Mouse (Mus musculus) heart, embryonic 12.5 days (tissue): Measurements from ENCODE around the gene Col4a6. TPM values are rescaled to one million over a fixed set of nuclear protein-coding genes. Genes with fewer than 3 reads are reported as not detected.

Experiments used
- ATAC-seq: fragments of 200-750 bp; cut with Nextera tagmentation; 2 replicates; pipeline ENCODE4 v1.8.0; 2017; ENCODE audit warnings: moderate TSS enrichment, moderate library complexity; ENCODE audit not compliant: insufficient number of reproducible peaks, low FRiP score
- H3K27ac ChIP-seq: fragments of 300-500 bp; sonication (generic); 2 replicates; pipeline ENCODE4 v1.5.1; 2016; ENCODE audit warnings: mild to moderate bottlenecking, moderate library complexity; ENCODE audit not compliant: poor library complexity, severe bottlenecking
- H3K27me3 ChIP-seq: fragments of 300-500 bp; sonication (generic); replicated peaks from 2 replicates; pipeline ENCODE4 v1.6.1; 2016; ENCODE audit warnings: mild to moderate bottlenecking, moderate library complexity
- H3K36me3 ChIP-seq: fragments of 300-500 bp; sonication (generic); 2 replicates; pipeline ENCODE4 v1.6.1; 2016; ENCODE audit warnings: mild to moderate bottlenecking, moderate library complexity
- H3K4me1 ChIP-seq: fragments of 300-500 bp; sonication (generic); replicated peaks from 2 replicates; pipeline ENCODE4 v1.6.1; 2016; ENCODE audit warnings: mild to moderate bottlenecking
- H3K4me2 ChIP-seq: fragments of 300-500 bp; sonication (generic); 2 replicates; pipeline ENCODE4 v1.6.1; 2016; ENCODE audit warnings: mild to moderate bottlenecking, moderate library complexity
- H3K4me3 ChIP-seq: fragments of 300-500 bp; sonication (generic); 2 replicates; pipeline ENCODE4 v1.5.1; 2016; ENCODE audit warnings: mild to moderate bottlenecking
- H3K9ac ChIP-seq: fragments of 300-500 bp; sonication (generic); 2 replicates; pipeline ENCODE4 v1.6.1; 2016; ENCODE audit warnings: mild to moderate bottlenecking, moderate library complexity
- H3K9me3 ChIP-seq: fragments of 300-500 bp; sonication (generic); replicated peaks from 2 replicates; pipeline ENCODE4 v1.6.1; 2016; ENCODE audit warnings: mild to moderate bottlenecking, moderate library complexity
- WGBS: fragments of 180-500 bp; shearing (Covaris S2); methylation state at CpG from one replicate; pipeline ENCODE4 v1.1.7; 2016; 5-methylcytosine and 5-hydroxymethylcytosine counted together
- polyA plus RNA-seq: library from polyadenylated mRNA; unstranded; fragments of >200 nt; fragmentation: Nextera tagmentation; extraction: Ambion mirVana; gene quantifications from 2 replicates; pipeline ENCODE4 v1.2.1, GENCODE M21; 2016

Col4a6 gene
- polyA plus RNA-seq = 12.8 and 13.3 TPM in 2 replicates

DNA sequence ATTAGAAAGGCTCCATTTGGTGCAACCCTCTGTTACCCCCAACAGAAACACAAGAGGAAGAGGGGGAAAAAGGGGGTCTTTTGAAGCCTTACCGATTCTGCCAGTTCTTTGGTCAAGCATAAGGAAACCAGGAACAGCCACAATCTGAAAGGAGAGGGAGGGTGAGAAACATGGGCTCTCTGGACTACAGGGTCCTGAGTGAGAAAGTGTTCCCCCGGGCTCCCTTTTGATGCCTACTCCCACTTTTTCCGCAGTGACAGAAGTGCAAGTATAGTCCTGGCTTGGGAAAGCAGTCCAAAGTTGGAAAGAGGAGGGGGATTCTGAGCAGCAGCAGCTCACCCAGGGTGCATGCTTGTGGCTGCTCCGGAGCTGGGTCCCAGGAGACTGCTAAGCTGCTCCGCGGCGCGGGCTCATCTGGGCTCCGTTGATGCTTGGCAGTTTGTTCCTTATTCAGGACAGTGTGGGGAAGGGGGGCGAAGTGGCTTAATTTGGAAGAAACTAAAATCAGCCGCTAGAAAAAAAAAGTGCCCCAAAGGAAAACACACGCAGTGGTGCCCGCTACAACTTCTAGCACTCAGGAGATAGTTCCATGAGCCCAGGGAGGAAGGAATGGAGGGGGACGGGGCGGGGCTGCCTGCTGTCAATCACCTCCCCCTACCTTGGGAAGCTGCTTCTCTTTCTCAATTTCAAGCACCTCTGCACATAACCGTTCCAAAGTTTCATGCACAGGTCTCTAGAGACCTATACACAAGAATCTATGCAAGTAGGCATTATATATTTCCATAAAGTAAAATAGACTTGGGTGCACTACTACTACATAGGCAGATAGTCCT lies at the start of gene Col4a6:
Col4a6 (minus strand) TSS at position 607 of the 833 bp plus-strand sequence.
- no peaks in the 10 kb centered on the region for H3K36me3 ChIP-seq
- ATAC-seq = no peak
- H3K4me1 ChIP-seq = no peaks in the 10 kb centered on the region
- 17% methylated on average over 16 of the region's 16 CpGs for WGBS
- H3K27me3 ChIP-seq = no peaks in the 10 kb centered on the region
- no peak within 1 kb of the TSS for H3K27ac ChIP-seq
- H3K9ac ChIP-seq = peak within 1 kb of the TSS; percentile 68
- H3K4me3 ChIP-seq = peak within 1 kb of the TSS; percentile 56
- no peaks in the 10 kb centered on the region for H3K9me3 ChIP-seq
- H3K4me2 ChIP-seq = peak within 1 kb of the TSS; percentile 70

DNA sequence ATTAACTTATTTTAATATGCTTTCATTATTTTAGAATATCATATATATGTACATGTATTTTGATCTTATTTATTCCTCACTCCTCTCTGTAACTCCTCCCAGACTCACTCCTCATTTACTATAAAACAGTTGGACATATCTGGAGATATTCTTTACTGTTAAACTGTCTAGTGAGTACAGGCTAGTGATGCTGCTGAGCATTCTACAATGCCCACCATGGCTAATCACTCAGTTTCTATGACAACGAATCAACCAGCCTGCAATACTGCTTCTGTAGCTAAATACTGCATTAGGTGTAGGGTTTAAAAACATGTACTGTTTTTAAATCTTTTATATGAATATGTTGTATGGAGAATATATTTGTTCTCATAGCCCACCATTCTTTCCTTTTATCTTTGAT lies 29.2 kb upstream of the Col4a6 start:
- ATAC-seq = no peak

DNA sequence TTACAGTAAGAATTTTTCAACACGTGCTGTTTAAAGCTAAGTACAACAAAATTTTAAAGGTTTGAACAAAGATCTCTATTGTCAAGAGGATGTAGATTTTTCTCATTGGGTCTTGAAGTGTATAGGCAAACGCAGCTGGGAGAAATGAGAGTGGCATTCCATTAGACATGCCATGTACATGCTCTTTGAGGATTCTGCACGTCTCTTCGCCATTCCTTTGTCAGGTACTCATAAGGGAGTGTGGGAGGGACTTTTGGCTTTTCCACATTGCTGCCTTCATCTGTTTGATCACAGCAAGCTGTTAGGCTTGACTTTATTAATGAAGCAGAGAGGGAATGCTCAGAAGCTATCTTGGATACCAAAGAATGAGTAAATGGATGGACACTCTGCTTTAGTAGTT lies 20.7 kb upstream of the Col4a6 start:
- H3K27me3 ChIP-seq = no peaks in the 10 kb centered on the region
- WGBS = 67% methylated on average over 4 of the region's 4 CpGs
- no peak for ATAC-seq

More for the DNA sequence above, 29.2 kb upstream of the Col4a6 start:
- Histone ChIP-seq H3K27ac (no peak overlapping the region), H3K4me1 (no peaks in the 10 kb centered on the region), H3K27me3 (no peaks in the 10 kb centered on the region), H3K4me2 (no peak overlapping the region), H3K36me3 (no peaks in the 10 kb centered on the region), H3K9ac (no peak overlapping the region), H3K4me3 (no peak overlapping the region), H3K9me3 (no peaks in the 10 kb centered on the region)
- 80% methylated on average over 1 of the region's 1 CpGs for WGBS

DNA sequence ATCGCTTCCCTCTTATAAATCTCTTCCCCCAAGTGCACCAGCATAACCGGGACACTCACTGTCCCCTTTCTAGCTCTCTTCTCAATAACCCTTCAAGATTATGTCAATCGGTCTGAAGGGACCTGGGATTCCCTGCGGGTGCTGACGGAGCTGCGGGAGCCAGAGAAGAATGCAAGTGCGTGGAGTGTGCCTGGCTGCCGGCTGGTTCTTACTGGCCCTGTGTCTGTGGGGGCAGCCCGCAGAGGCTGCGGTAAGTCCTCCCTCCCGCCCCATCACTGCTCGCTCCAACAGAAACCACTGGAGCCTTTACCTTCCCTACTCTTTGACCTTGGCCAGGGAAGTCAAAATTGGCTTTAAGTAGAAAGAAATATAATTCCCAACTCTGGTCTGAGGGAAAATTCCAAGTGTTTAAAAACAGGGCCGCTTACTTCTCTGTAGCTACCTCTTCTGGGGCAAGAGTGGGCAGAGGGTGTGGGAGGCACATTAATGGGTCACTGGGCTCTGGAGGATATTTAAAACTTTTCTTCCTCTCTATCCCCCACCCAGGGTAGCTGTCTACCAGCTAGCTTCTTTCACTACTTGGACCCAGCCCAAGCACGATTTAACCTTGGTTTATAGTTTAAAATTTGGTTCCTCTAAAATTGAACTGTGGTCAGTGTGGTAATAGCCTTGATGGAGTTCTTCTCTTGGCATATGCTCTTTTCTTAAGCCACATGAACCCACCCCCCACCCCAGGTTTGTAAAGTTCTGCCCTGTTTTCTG lies 1.9 kb upstream of the Col4a6 start:
- Histone ChIP-seq H3K9me3 (no peaks in the 10 kb centered on the region), H3K27me3 (no peaks in the 10 kb centered on the region), H3K4me3 (peak overlapping the region; percentile 56), H3K4me2 (peak overlapping the region; percentile 65), H3K36me3 (no peaks in the 10 kb centered on the region), H3K27ac (peak overlapping the region; percentile 79), H3K4me1 (no peaks in the 10 kb centered on the region), H3K9ac (peak overlapping the region; percentile 68)
- WGBS = 21% methylated on average over 14 of the region's 14 CpGs
- 0 out of 2 replicates have a peak, but pooled peaks have one; percentile 64 for ATAC-seq

More for the DNA sequence above, 20.7 kb upstream of the Col4a6 start:
- H3K4me3 ChIP-seq = no peak overlapping the region
- no peak overlapping the region for H3K27ac ChIP-seq
- H3K4me1 ChIP-seq = no peaks in the 10 kb centered on the region
- H3K4me2 ChIP-seq = no peak overlapping the region
- H3K36me3 ChIP-seq = no peaks in the 10 kb centered on the region
- H3K9me3 ChIP-seq = no peaks in the 10 kb centered on the region
- no peak overlapping the region for H3K9ac ChIP-seq

DNA sequence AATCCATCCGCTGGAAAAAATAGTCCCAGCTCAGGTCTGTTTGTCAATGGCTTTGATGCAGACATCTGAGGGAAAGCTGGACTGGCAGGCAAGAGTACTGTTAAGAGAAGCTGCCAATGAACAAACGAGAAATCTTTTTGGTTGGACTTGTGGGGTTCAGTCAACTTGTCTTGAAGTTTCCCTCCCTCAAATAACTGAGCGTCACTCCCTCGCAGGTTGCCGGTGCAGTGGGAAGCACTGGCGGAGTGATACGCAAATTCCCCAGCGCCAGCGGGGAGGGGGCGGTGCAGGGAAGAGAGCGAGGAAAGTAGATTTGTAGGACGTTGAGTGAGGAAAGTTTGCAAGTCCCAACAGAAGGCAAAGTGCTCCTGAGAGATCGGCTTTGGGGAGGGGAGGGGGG lies 1.2 kb upstream of the Col4a6 start, which contains the start of gene Col4a5:
Col4a5 (plus strand) TSS at position 276 of the 400 bp plus-strand sequence.
- no peaks in the 10 kb centered on the region for H3K36me3 ChIP-seq
- peak within 1 kb of the TSS; percentile 68 for H3K9ac ChIP-seq
- H3K4me2 ChIP-seq = peak within 1 kb of the TSS; percentile 65
- H3K4me3 ChIP-seq = peak within 1 kb of the TSS; percentile 56
- H3K27me3 ChIP-seq = no peaks in the 10 kb centered on the region
- peak within 1 kb of the TSS; percentile 79 for H3K27ac ChIP-seq
- no peaks in the 10 kb centered on the region for H3K9me3 ChIP-seq
- 10% methylated on average over 13 of the region's 13 CpGs for WGBS
- peak; percentile 77 for ATAC-seq
- no peaks in the 10 kb centered on the region for H3K4me1 ChIP-seq

DNA sequence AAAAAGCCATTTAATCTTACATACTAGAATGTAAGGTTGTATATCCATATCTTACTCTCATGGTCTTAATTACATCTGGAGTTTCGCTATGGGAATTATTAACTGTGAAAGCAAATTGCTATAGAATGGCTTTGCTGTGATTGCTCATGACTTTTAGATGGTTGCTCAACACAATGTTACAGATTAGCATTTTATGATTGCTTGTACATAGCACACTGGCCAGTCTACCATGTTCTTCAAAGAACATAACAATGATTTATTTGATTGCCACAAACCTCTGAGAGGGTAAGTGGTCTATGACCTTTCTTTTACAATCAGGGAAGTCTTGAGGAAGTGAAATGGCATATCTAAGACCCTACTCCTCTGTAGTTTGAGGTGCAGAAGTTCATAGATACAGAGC lies 25.9 kb downstream of the Col4a6 start:
- Histone ChIP-seq H3K9ac (no peak overlapping the region), H3K36me3 (no peaks in the 10 kb centered on the region), H3K27me3 (no peaks in the 10 kb centered on the region), H3K4me1 (peaks cover 6% of the 10 kb centered on the region; the same call in 1 of the 2 replicates), H3K9me3 (no peaks in the 10 kb centered on the region), H3K27ac (no peak overlapping the region), H3K4me3 (no peak overlapping the region), H3K4me2 (no peak overlapping the region)
- 73% methylated on average over 1 of the region's 1 CpGs for WGBS
- no peak for ATAC-seq

DNA sequence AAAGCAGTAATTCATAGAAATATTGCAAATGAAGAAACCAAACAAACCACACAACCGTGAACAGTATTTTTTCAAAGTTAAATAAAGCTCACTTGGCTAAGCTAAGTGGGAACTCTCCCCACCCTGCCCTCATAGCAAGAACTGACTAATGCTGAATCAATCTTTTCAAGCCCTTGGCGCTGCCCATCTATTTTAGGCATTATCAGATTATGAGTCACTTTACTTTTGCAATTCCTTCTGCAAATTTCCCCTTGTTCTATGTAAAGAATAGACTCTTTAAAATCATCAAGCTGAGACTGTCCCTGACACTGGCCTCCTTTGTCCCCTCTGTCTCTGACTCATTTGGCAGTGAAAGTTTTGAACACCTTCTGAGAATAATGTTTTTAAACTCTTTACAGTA lies 34.5 kb downstream of the Col4a6 start:
- H3K9ac ChIP-seq = no peak overlapping the region
- no peak overlapping the region for H3K4me3 ChIP-seq
- H3K36me3 ChIP-seq = no peaks in the 10 kb centered on the region
- 0 out of 2 replicates have a peak, but pooled peaks cover 8% of the 10 kb centered on the region for H3K4me1 ChIP-seq
- H3K9me3 ChIP-seq = no peaks in the 10 kb centered on the region
- no peaks in the 10 kb centered on the region for H3K27me3 ChIP-seq
- no peak overlapping the region for H3K27ac ChIP-seq
- 35% methylated on average over 2 of the region's 2 CpGs for WGBS
- H3K4me2 ChIP-seq = no peak overlapping the region
- ATAC-seq = no peak

DNA sequence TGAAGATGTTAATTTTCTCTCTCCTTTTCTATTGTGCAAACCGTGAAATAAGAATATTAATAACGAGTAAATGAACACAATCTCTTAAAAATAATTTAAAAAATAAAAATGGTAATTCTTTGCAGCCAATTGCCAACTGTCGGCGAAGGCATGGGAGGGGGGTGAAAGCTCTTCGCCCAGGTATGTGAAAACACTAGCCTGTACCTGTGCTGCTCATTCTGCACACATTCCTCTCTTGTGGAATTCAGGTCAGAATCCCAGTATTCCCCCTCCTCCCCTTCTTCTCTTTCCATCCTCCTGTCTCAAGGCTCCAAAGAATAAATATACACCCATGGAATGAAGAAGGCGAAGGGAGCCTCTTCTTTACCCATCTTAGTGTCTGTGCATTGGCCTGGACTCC lies 37.1 kb downstream of the Col4a6 start:
- H3K36me3 ChIP-seq = no peaks in the 10 kb centered on the region
- H3K4me2 ChIP-seq = peak overlapping the region; percentile 19; the same call in 1 of the 2 replicates
- H3K27ac ChIP-seq = no peak overlapping the region
- WGBS = 80% methylated on average over 6 of the region's 6 CpGs
- no peaks in the 10 kb centered on the region for H3K27me3 ChIP-seq
- H3K9ac ChIP-seq = no peak overlapping the region
- H3K9me3 ChIP-seq = no peaks in the 10 kb centered on the region
- H3K4me1 ChIP-seq = 0 out of 2 replicates have a peak, but pooled peaks cover 8% of the 10 kb centered on the region
- no peak for ATAC-seq
- no peak overlapping the region for H3K4me3 ChIP-seq

DNA sequence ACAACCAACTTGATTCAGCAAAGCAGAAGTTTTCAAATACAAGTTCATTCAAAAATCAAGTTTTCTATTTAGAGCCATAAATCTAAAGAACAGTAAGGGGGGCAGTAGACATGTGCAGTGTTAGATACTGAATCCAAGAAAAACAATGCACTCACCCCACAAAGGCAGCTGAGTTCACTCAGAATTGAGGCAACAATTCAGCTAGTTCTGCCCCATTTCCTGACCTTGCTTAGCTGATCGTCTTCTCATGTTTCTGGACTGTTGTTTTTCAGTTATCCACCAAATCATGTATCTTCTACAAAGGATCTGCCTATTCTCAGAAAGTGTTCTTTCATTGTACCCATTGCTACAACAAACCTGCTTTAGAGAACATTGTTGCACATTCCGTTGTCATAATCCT lies 58.6 kb downstream of the Col4a6 start:
- H3K27ac ChIP-seq = no peak overlapping the region
- WGBS = 55% methylated on average over 2 of the region's 2 CpGs
- H3K4me1 ChIP-seq = no peaks in the 10 kb centered on the region; the same call in 1 of the 2 replicates
- H3K4me3 ChIP-seq = no peak overlapping the region
- no peaks in the 10 kb centered on the region for H3K27me3 ChIP-seq
- no peaks in the 10 kb centered on the region for H3K36me3 ChIP-seq
- no peak overlapping the region for H3K9ac ChIP-seq
- no peak overlapping the region for H3K4me2 ChIP-seq
- H3K9me3 ChIP-seq = no peaks in the 10 kb centered on the region
- no peak for ATAC-seq

DNA sequence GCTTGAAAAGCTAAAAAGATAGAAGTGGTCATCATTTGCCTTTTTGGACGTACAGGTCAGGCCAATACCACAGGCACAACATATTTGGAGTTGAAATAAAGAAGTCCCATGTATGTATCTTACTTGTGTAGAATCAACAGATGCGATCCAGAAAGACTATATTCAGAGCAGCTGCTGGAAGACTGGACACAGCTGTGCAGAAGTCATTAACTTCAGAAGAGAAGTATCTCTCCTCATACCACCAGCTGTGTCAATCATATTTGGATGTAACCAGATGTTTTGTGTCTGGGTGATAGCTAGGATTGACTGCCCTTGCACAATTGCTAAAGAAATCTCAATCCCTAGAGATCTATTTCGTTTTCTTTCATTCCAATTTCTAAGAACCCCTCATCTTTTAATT lies 77.6 kb downstream of the Col4a6 start:
- 68% methylated on average over 3 of the region's 3 CpGs for WGBS
- Histone ChIP-seq H3K4me1 (no peaks in the 10 kb centered on the region), H3K36me3 (no peaks in the 10 kb centered on the region), H3K9me3 (no peaks in the 10 kb centered on the region), H3K27ac (no peak overlapping the region), H3K4me3 (no peak overlapping the region), H3K4me2 (no peak overlapping the region), H3K9ac (no peak overlapping the region), H3K27me3 (no peaks in the 10 kb centered on the region)
- ATAC-seq = no peak
